Mouse (Mus musculus) left cerebral cortex, adult 11 months (tissue): Measurements from ENCODE around the gene Vamp1.

Experiments
- DNase-seq: peaks from one replicate; pipeline ENCODE4 v3.0.0; 2022; ENCODE audit warnings: low spot score

Vamp1 gene

DNA sequence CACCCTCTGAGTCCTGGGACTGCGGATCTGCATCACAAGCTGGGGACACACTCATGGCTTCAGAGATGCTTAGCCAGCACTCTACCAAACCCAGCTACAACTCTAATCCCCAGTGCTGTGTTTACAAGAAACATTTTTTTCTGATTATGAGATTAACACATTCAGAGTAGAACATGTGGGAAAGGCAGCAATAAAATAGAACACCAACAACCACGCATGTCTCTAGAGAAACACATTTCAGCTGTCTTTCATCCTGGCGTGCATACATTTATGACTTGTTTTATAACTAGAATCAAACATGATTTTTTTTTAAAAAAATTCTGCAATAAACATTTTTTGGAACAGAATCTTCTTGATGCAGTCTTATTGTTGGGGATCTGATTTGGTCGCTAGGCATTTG, 71.6 kb downstream of the Vamp1 start:
- DNase-seq, result no peak

DNA sequence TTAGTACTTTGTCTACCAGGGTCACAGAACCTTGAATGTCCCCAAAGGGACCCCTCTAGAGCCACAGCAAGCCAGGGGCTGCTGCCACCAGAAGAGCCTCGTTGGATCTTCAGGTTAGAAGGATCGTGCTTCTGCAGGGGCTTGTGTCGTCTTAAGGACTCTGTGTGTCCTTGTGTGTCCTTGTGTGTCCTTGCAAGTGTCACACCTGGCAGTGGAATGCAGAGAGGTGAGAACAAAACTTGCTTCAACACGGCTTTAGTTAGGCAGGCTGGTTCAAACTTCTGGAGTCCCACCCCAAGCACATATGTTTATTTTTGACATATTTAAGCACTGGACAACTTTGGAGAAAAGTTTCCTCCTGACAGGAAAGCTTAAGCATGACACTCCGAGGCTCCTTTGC, 73.4 kb downstream of the Vamp1 start:
- DNase-seq, result no peak

DNA sequence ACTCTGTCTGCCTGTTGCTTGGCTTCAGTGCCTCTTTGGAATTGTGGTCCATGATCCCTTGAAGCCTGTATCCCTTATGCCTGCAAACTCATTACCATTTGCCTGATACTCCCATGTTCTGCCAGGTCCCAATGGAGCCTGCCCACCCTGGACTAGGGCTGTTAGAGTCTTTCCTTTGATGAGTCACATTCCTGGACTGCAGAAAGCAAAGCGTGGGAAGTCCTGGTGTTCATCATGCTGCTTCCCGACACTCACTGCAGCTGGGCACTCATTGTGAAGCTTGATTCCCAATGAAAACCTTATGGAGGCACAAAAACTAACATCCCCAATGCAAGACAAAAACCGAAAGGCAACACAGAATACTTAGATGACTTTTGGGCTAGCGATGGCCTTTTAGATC, 76.0 kb downstream of the Vamp1 start:
- DNase-seq, result no peak

DNA sequence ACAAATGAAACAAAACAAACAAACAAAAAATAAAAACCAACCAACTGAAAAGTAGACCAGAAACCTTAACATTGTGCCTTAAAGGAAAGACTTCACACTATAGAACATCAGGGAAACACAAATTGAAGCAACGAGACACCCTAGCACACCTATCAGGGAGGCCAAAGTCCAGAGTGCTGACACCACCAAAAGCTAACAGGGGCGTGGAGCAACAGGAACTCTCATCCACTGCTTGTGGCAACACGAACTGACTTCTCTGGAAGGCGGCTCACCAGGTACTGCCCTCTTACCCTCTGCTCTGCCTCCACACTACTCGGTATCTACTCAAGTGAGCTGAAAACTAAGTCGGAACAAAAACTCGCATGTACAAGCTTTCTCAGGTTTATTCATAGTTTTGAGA, 76.9 kb downstream of the Vamp1 start:
- DNase-seq, result no peak

DNA sequence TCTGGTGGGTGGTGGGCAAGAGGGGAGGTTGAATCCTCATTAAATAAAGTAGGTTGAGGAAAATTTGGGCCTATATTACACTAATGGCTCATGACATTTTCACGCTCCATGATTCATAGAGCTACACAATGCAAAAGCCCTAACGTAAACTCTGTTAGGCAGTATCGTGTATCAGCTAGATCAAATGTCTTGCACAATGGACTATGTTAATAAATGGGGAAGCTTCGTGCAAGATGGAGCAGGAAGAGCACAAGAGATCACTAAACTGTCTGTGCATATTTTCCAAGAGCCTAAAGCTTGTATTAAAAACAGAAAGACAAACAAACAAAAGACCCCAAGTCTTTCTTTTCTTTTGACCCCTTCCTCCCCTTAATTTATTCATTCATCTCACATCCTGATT, 78.7 kb downstream of the Vamp1 start:
- DNase-seq, result no peak
